Mouse (Mus musculus) embryonic fibroblast, embryonic 13.5 days (primary cell): ENCODE measurements around the gene Exosc3.

Experiments used
- CTCF ChIP-seq: IDR thresholded peaks from 2 replicates; pipeline ENCODE4 v1.5.1; 2011; ENCODE audit warnings: mild to moderate bottlenecking, control low read depth, low read length, moderate library complexity, borderline replicate concordance; ENCODE audit not compliant: insufficient read depth
- POLR2A ChIP-seq: IDR thresholded peaks from 2 replicates; pipeline ENCODE4 v1.6.1; 2011; ENCODE audit warnings: low read depth, mild to moderate bottlenecking, control low read depth, low read length, moderate library complexity

GRCm38 (mm10) chr4:45392099-45392498, 49.6 kb upstream of the Exosc3 start:
- TF ChIP-seq CTCF (no peak), POLR2A (no peak)
